Mouse (Mus musculus) left cerebral cortex, adult 18-20 months (tissue): ENCODE measurements around the gene Lbh. TPM values are rescaled to one million over a fixed set of nuclear protein-coding genes. Genes with fewer than 3 reads are reported as not detected.

Experiments used
- DNase-seq, 2 experiments: peaks; one replicate each; pipeline ENCODE4 v3.0.0; 2021 to 2022; ENCODE audit warnings: low spot score in 2 of 2, mixed read lengths in 1 of 2
- long read RNA-seq, 2 experiments: library from polyadenylated mRNA; stranded (forward); transcript quantifications; one replicate each; pipeline ENCODE4 v2.0.0; 2021
- total RNA-seq, 2 experiments: library from RNA; stranded (reverse); gene quantifications; 2 replicates each; pipeline ENCODE4 v1.2.3; 2021

Lbh gene
- total RNA-seq = 10 to 100 TPM; 37.2 to 38.9 TPM
- long read RNA-seq, experiment 1, partial matches to known transcripts = 1 of 6 reads
- long read RNA-seq, experiment 1, other reads (novel, unspliced or antisense) = 5 of 6 reads
- long read RNA-seq, experiment 2, partial matches to known transcripts = 1 of 6 reads
- long read RNA-seq, experiment 2, other reads (novel, unspliced or antisense) = 5 of 6 reads

DNA sequence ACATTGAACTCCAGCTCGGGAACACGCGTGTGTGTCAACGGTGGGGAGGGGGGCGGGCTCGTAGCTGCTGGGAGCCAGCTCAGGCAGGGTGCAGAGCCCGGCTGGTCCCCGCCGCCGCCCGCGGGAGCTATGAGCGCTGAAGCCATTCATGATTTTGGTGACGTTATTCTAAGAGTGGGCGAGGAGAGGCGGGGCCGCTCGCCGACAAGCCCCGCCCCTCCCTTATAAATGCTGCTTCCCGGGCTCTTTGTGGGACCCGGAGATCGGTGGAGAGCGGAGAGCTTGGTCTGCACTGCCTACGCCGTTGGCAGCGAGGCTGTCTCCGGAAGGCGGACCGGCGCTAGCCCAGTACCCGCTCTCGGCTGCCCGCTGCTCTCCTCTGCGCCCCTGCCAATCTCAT lies at the start of gene Lbh:
Lbh (plus strand) TSS at position 253 of the 400 bp plus-strand sequence.
- DNase-seq = peak; percentile 88 to 89

DNA sequence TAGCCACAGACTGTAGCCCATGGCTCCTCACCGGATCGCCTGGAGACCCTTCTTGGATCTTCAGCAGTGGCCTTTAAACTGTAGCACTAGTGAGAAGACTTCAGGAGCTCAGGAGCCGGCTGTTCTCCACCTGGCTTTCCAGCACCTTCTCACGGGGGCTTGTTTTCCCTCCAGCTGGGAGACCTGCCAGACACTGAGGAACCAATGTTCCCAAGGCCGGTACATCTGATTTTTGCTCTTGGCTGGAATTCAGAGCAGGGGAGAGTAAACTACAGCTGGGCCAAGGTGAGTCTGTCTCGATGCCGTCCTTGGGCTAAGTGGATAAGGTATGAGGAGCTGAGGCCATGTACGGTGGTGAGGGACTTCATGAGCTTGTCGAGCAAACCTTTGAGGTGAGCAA lies 39.1 kb upstream of the Lbh start:
- DNase-seq = no peak

DNA sequence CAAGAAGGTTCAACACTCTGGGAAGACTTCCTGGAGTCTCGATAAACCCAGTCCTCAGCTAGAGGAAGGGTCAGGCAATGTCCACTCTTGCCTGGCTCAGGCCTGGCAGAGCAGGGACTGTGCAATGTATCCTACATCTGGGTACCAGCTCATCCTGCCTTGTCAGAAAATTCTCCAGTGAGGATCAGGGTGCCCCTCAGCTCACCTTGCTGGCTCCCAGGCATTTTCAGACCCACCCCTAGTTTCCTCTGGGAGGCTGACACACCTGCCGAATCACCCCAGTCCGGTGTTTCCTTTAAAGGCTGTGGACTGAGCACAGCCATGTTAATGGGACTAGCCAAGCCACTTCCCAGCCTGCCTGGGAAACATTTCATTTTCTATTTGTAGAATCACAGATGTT lies 37.9 kb upstream of the Lbh start:
- no peak for DNase-seq

DNA sequence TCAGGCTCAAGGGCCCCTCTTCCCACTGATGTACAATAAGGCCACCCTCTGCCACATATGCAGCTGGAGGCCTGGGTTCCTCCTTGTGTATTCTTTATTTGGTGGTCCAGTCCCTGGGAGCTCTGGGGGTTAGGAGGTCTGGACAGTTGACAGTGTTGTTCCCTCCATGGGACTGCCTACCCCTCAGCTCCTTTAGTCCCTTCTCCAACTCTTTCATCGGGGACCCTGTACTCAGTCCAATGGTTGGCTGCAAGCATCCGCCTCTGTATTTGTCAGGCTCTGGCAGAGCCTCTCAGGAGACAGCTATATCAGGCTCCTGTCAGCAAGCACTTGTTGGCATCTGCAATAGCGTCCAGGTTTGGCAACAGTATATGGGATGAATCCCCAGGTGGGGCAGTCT lies 37.1 kb upstream of the Lbh start:
- DNase-seq = no peak

DNA sequence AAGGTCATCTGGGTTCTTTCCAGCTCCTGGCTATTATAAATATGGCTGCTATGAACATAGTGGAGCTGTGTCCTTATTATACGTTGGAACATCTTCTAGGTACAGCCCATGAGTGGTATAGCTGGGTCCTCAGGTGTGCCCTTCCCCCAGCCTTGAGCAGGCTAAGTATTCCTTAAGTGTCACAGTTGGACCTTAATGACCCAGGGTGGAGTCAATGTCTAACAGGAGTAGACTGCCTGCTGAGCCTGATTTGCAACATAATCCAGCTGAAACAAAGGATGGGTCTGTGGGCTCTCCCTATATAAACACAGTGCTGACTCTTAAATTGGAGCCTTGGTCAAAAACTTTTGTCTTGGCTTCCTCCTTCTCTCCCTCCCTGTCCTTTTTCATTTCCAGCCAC lies 36.3 kb upstream of the Lbh start:
- DNase-seq = no peak

DNA sequence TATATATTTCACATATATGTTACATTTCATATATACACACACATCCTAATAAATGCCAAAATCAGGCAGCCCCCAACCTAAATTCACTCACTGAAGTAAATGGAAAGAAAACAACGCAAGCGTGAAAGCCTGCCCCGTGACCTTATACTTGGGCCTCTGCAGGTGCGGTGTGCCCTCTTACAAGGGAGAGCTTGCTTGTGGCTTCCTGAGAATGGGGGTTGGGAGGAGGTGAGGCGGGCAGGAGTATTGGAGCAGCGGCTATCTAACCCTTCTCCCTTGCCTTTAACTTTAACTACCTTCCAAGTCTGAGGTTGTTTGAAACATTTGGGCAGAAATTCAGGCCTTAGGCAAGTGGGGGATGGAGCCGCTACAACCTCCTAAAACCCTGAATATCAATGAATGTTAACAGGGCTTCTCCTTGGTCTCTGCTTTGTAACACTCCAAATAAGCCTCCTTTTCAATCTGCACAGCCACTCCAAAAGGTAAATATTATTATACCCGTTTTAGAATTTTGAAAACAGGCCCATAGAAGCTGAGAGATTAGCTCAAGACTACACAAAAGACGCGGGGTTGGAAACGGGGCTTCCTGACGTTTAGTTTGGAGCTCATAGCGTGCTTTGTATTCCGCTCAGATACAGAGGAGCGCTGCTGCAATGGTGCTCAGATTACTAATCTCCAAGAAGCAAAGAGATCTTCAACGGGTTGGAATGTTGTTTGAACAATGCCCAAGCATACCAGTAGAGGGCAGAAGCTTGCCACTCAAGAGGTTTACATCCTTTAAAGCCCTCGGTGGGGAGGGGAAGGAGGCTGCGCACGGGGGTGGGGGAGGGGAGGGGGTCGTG lies 28.3 kb upstream of the Lbh start:
- peak; percentile 70 to 75 for DNase-seq

DNA sequence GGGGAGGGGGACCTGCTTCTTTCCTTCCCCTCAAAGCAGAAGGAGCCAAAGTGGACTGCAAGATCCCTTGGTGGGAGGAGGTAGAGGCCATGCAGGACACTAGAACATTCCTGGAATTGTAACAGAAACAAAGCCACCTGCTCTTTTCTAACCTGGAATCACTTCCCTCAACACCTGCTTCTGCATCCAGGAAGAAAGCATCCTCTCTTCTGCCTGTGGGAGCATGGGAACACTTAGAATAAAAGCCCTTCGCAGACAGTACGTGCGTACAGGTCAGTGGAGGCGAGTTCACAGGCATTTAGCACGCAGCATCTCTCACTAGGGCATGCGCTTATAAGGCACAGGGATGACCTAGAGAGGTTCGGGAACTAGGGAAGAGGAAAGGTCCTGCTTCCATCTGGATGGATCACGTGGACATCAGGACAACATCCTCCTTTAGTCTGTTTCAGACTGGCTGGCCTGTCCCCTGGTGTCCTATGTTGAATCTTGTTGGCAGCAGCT lies 27.7 kb upstream of the Lbh start:
- DNase-seq = no peak

DNA sequence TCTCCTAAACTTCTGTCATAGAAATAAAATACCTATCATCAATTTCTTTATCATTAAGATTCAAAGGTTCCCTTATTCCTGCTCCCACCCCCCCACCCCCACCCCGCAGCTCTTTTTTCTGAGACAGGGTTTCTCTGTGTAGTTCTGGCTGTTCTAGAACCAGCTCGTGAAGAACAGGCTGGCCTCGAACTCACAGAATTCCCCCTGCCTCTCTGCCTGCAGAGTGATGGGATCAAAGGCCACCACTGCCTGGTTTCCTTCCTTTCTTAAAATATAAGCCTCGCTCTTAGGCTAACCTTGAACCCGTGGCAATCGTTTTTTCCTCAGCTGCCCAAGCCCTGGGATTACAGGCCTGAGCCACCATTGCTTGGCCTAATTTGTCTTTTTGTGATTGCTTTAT lies 26.5 kb upstream of the Lbh start:
- no peak for DNase-seq

DNA sequence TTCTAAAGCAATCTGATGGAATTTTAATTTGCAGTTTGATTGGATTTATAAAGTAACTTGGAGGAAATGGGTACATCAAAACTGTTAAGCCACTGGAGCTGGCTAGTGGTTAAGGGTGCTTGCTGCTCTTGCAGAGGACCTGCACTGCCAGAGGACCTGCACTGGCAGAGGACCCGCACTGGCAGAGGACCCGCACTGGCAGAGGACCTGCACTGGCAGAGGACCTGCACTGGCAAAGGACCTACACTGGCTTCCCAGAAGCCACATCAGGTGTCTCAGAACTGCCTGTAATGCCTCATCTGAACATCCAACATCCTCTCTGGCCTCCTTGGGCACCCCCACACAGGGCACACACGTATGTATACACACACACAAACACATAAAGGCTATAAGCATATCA lies 22.6 kb upstream of the Lbh start:
- no peak for DNase-seq

DNA sequence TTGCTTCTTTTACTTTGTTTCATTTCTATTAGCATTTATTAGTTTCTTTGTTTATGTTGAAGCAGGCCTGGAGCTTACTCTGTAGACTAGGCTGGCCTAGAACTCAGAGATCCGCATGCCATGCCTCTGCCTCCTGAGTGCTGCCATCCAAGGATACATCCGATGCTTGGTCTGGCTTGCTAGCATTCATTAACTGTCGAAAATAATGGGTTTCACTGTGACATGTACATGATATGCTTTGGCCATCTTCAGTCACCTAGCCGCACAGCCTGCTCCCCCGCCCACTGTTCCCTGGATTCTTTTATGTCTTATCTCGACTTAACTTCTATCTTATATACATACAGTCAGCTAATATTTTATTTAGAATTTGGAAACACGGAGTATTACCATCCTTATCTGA lies 21.0 kb upstream of the Lbh start:
- no peak for DNase-seq

DNA sequence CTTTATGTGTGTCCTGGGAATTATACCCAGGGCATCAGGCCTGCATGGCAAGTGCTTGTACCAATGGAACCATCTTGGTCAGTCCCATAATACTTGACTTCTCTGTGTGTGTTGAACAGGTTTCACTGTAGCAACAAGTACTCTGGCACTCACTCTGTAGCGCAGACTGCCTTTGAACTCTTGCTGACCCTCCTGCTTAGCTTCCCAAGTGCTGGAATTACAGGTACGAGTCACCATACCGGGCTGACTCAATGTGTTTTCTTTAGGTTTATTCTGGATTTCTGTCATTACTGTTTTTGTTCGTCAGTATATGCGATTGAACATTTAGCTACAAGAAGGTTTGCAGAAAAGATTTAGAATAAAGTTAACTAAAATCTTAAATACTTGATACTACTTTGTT lies 20.1 kb upstream of the Lbh start:
- no peak for DNase-seq

DNA sequence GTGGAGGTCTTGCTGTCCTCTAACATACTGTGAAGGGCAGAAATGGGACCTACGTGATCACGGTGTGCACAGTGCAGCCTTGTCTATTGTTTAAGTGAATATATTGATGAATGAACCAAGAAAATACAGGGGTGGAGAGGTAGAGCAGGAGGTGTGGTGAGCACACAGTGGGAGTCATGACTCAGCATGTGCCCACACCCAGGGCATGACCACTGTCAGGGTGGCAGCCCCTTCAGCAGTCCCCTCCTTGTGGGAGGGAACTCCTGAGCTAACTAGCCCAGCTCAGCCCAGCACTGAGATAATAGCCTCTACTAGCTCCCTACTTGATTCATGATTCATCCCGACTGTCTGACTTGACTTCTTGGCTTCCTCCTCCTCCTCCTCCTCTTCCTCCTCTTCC lies 19.3 kb upstream of the Lbh start:
- no peak for DNase-seq

DNA sequence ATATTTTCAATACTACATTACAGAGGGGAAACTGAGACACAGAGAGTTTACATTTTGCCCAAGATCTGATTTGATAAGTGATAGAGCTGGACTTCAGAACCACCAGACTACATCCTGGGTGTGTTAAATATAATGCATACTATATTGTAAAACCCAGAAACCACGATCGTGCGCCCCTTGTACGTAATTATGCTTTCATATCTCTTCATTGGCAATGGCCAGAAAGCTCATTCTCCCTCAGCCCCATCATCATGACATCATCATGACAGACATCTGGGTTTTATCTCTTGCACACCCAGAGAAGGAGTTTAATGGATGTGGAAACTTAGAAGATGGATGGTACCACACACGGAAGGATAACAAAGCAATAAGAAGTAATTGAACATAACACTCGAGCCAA lies 17.1 kb upstream of the Lbh start:
- DNase-seq = no peak

DNA sequence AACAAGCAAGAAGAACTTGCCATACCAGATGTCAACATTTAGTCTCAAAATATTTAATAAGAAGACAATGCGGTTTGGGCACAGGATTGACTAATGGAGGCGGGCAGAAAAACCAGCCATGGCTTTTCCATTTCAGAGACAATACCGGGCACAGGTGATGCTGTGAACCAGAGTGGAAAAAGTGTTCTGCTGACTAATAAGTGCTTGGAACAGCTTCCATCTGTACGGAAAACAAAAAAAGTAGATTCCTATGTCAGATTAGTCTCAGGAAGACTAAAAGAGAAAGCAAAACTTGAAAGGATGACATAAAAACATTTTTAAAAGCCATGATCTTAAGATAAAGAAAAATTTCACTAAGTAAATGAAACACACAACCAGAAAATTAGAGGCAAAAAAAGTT lies 16.4 kb upstream of the Lbh start:
- DNase-seq = no peak

DNA sequence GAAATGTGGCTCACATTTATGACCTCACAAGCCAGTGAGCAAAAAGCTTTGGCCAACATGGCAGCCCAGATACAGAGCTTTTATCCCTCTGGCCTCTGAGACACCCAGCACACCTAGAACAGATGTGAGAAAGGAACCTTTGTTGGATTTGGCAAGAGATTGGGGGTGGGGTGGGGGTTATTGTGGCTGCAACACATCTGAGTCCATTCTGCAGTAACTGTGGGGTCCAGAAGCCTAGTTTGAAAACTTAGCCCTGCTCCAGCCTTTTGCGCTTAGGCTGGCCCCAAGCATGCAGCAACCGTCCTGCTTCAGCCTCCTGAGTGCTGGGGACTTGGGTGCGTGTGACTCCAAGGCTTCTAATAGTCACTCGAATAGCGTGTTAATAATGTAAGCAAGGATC lies 14.8 kb upstream of the Lbh start:
- DNase-seq = no peak

DNA sequence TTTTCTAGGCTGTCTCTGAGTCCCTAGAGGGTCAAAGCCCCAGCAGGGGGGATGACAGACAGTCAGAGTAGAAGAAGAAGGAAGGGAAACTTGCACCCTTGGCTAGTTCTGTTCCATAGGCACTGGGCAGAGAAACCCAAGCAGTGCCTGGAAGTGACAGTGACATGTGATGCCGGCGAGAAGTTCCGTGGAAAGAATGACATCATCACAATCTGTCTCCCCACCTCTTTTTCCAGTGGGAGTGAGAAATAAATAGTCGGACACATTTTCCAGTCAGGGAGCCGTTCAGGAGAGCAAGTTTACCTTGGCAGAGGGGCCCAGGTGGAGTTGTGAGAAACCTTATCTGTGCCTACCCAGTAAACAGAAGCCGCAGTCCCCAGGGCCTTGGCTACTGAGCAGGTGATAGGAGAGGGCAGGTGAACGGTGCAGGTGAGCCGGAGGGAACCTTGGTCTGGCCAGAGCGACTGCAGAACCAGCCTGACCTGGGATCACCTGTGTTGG lies 14.1 kb upstream of the Lbh start:
- DNase-seq = no peak

DNA sequence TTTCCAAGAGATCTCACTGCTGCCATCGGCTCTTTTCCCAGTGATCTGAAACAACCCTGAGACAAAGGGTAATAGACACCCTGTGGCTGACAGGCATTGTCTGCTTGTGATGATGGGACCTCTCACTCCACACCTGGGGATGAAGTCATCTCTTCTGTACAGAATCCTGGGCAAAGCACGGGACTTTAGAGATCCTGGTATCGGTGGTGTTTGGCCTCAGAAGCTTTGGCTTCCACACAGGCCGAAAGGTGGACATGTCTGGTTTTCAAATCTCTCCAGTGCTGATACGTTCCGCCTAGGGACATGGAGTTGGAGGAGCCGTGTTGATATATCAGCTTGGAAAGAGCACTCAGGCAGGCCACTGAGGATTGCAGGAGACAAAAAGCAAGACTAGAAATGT lies 13.2 kb upstream of the Lbh start:
- DNase-seq = no peak

DNA sequence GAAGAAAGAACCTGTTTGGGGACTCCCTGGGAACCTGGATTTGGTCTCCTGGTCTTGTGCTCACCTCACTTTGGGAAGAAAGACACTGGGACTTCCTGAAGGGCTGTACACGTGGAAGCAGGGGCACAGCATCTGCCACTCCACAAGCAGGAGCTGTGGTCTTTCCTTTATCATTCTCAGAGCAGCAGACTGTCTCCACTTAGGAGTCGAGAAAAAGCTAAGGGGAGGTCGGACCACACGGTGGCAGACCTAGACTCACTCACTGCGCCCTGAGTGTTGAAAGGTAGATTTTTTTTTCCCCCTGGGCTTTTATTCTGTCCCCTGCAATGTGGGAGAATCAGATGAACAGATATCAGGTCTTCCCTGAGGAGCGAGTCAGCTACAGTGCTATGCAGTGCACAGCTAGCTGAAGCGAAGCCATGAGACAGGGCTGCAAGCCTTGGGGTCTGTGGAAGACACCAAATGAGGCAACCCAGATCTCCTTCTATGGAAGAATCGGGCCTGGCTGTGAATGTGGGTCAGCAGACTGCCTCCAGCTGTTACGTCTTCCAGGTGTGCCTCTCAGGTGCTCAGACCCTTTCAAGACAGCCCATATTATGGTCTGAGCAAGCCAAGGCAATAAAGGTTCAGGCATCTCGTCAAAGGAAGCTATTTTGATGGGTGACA lies 11.7 kb upstream of the Lbh start:
- no peak for DNase-seq

DNA sequence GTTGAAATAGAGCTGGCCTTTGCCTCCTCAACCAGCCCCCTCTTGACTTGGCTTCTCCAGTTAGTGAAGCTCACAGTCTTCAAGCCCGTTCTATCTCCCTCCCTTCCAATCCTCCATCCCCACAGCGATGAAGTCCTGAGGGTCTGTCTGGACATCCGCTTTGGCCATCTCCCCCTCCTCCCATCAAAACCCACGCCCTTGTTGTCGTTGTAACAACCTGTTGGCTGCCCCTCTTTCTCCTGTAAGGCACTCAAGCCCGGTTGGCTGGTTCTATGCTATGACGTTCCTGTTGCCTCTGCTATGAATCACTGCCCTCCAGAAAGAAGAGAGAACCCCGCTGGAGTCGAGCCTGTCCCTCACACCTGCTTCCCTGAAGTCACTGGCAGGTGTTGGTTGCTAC lies 10.9 kb upstream of the Lbh start:
- no peak for DNase-seq

DNA sequence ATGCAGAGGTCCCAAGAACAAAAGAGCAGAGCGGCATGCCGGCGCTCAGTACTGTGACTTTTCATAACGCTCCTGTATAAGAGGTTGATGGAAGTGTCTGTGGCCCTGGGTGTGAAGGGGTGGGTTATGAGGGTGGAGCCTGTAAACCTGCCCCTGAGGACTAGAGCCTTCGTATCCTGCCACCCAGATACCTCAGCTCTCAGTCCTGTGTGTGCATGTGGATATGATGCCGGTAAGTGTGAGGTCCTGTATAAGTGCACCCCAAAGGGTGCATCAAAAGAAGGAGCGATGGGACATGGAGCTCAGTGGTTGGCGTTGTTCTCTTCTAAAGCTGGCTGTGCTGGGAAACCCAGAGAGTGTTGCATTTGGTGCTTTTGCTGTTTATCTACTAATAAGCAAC lies 10.3 kb upstream of the Lbh start:
- DNase-seq = no peak

DNA sequence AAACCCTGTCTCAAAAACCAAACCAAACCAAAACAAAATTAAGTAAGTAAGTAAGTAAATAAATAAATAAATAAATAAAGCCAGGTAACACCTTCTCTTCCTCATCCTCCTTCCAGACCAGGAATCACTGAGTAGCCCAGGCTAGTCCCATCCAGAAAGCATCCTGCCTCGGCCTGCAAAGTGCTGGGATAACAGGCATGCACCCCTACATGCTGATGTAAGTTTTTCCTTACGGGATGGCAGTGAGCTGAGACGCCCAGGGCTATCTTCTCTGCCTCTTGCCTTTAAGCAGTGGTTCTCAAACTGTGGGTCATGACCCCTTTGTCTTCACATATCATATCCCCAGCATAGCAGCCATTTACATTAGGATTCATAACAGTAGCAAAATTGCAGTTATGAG lies 9.5 kb upstream of the Lbh start:
- no peak for DNase-seq
